Mouse (Mus musculus) thymus, adult 2 months (tissue): ENCODE measurements around the gene Mcm5.

Source experiments
- CTCF ChIP-seq: fragments of 200-500 bp; IDR thresholded peaks from 2 replicates; pipeline ENCODE4 v1.5.1; 2012; ENCODE audit warnings: mild to moderate bottlenecking, control low read depth, low read length, moderate library complexity, borderline replicate concordance; ENCODE audit not compliant: control insufficient read depth, poor library complexity, insufficient read depth; ENCODE audit errors: extremely low read depth
- POLR2A ChIP-seq: fragments of 200-500 bp; IDR thresholded peaks from 2 replicates; pipeline ENCODE4 v1.6.1; 2012; ENCODE audit warnings: mild to moderate bottlenecking, low read length, control low read depth, moderate library complexity; ENCODE audit not compliant: control insufficient read depth, poor library complexity, insufficient read depth; ENCODE audit errors: extremely low read depth

GRCm38 (mm10) chr8:75135756-75136155, 26.4 kb downstream of the Mcm5 start:
- TF ChIP-seq CTCF (no peak), POLR2A (no peak)
